Mouse (Mus musculus): ENCODE results near the gene Nrros.

GRCm38 (mm10) chr16:32130190-32130826, 35.1 kb downstream of the Nrros start:
- TF ChIP-seq CTCF (IDR thresholded peaks at IDR 0.05; ENCODE audit: borderline replicate concordance, insufficient read depth, low read depth, low read length) (no peak), POLR2A (IDR thresholded peaks at IDR 0.05; ENCODE audit: borderline replicate concordance, insufficient read depth, low read length) (no peak)
